Mouse (Mus musculus): ENCODE data around the gene Gm11096. TPM values are rescaled to one million over a fixed set of nuclear protein-coding genes. Genes with fewer than 3 reads are reported as not detected.
A peak's percentile ranks its signal among the peaks of the same experiment; 100 is the strongest.

Gene Gm11096
- polyA plus RNA-seq, 1 experiment: not detected

- TF ChIP-seq POLR2A (IDR thresholded peaks at IDR 0.05; ENCODE audit: borderline replicate concordance, extremely low read depth, insufficient read depth, insufficient read length, poor library complexity, severe bottlenecking) (no peak), CTCF (IDR thresholded peaks at IDR 0.05; ENCODE audit: borderline replicate concordance, extremely low read depth, insufficient read depth, insufficient read length) (no peak)
- DNase-seq (ENCODE audit: low read depth): peak; percentile 74
These were observed 40.4 kb downstream of the Gm11096 start for GRCm38 (mm10) chr17:81481843-81482490.

GRCm38 (mm10) chr17:81486388-81486787, 44.8 kb downstream of the Gm11096 start:
- no peak for TF ChIP-seq CTCF (IDR thresholded peaks at IDR 0.05; ENCODE audit: borderline replicate concordance, extremely low read depth, insufficient read depth, insufficient read length)
- no peak for TF ChIP-seq POLR2A (IDR thresholded peaks at IDR 0.05; ENCODE audit: borderline replicate concordance, extremely low read depth, insufficient read depth, insufficient read length, poor library complexity, severe bottlenecking)
- DNase-seq (ENCODE audit: low read depth): peak; percentile 68
